Mouse (Mus musculus) kidney, adult 2 months (tissue): ENCODE results near the gene Myd88.

Source experiments
- CTCF ChIP-seq: fragments of 200-500 bp; conservative IDR thresholded peaks from 2 replicates; pipeline ENCODE4 v1.5.1; 2011; ENCODE audit warnings: low read depth, mild to moderate bottlenecking, control low read depth, low read length, moderate library complexity, mixed read lengths; ENCODE audit not compliant: insufficient read depth, insufficient read length
- POLR2A ChIP-seq: fragments of 200-500 bp; IDR thresholded peaks from one replicate; pipeline ENCODE4 v1.6.1; 2011; ENCODE audit warnings: low read depth, low read length, control low read depth

GRCm38 (mm10) chr9:119361416-119361815, 20.2 kb upstream of the Myd88 start:
- TF ChIP-seq CTCF (no peak), POLR2A (no peak)
